Mouse (Mus musculus) stomach, postnatal 0 days (tissue): ENCODE results near the gene Gm6268. TPM values are rescaled to one million over a fixed set of nuclear protein-coding genes. Genes with fewer than 3 reads are reported as not detected.

Experiments
- ATAC-seq: fragments of 200-750 bp; cut with Nextera tagmentation; 2 replicates; pipeline ENCODE4 v1.8.0; 2017; ENCODE audit not compliant: low FRiP score, low TSS enrichment
- DNase-seq: peaks from one replicate; pipeline ENCODE4 v3.0.0-alpha.2; 2016; ENCODE audit warnings: low spot score
- H3K27ac ChIP-seq: fragments of 300-500 bp; sonication (generic); replicated peaks from 2 replicates; pipeline ENCODE4 v1.5.1; 2014; ENCODE audit warnings: mild to moderate bottlenecking, control low read depth
- H3K27me3 ChIP-seq: fragments of 300-500 bp; sonication (generic); 2 replicates; pipeline ENCODE4 v1.6.1; 2014; ENCODE audit warnings: low read length; ENCODE audit not compliant: control insufficient read depth, insufficient read depth
- H3K36me3 ChIP-seq: fragments of 300-500 bp; sonication (generic); 2 replicates; pipeline ENCODE4 v1.6.1; 2014; ENCODE audit warnings: low read length, mixed read lengths; ENCODE audit not compliant: control insufficient read depth, insufficient read depth
- H3K4me1 ChIP-seq: fragments of 300-500 bp; sonication (generic); replicated peaks from 2 replicates; pipeline ENCODE4 v1.6.1; 2014; ENCODE audit warnings: antibody characterized with exemption; ENCODE audit not compliant: control insufficient read depth, insufficient read depth
- H3K4me2 ChIP-seq: fragments of 300-500 bp; sonication (generic); replicated peaks from 2 replicates; pipeline ENCODE4 v1.6.1; 2014; ENCODE audit warnings: low read depth, mild to moderate bottlenecking, control low read depth, moderate library complexity
- H3K4me3 ChIP-seq: fragments of 300-500 bp; sonication (generic); 2 replicates; pipeline ENCODE4 v1.5.1; 2014; ENCODE audit warnings: low read depth, low read length, control low read depth
- H3K9ac ChIP-seq: fragments of 300-500 bp; sonication (generic); 2 replicates; pipeline ENCODE4 v1.6.1; 2014; ENCODE audit warnings: mild to moderate bottlenecking, low read length, control low read depth, mixed read lengths
- H3K9me3 ChIP-seq: fragments of 300-500 bp; sonication (generic); 2 replicates; pipeline ENCODE4 v1.6.1; 2016; ENCODE audit warnings: low read length; ENCODE audit not compliant: control insufficient read depth
- CTCF ChIP-seq: IDR thresholded peaks from 2 replicates; pipeline ENCODE4 v1.5.1; 2016; ENCODE audit warnings: antibody characterized with exemption, low read depth, mild to moderate bottlenecking, moderate library complexity
- EP300 ChIP-seq: optimal IDR thresholded peaks from 2 replicates; pipeline ENCODE3; 2016; ENCODE audit warnings: antibody characterized with exemption
- WGBS: fragments of 180-500 bp; shearing (Covaris S2); extraction: QIAGEN DNeasy Blood & Tissue Kit; methylation state at CpG from one replicate; pipeline ENCODE4 v1.1.7; 2014; 5-methylcytosine and 5-hydroxymethylcytosine counted together
- polyA plus RNA-seq: library from polyadenylated mRNA; unstranded; fragments of >200 nt; fragmentation: Nextera tagmentation; extraction: Ambion mirVana; gene quantifications from 2 replicates; pipeline ENCODE4 v1.2.1, GENCODE M21; 2015

Gm6268 gene
- not detected in 2 replicates for polyA plus RNA-seq

- ATAC-seq (no peak), DNase-seq (no peak)
- Histone ChIP-seq H3K4me1 (no peaks in the 10 kb centered on the region), H3K4me2 (no peak within 1 kb of the TSS), H3K27me3 (no peaks in the 10 kb centered on the region), H3K9ac (no peak within 1 kb of the TSS), H3K27ac (no peak within 1 kb of the TSS), H3K9me3 (no peaks in the 10 kb centered on the region), H3K4me3 (no peak within 1 kb of the TSS), H3K36me3 (no peaks in the 10 kb centered on the region)
- WGBS: 90% methylated on average over 13 of the region's 13 CpGs
- no peak for TF ChIP-seq CTCF
- no peak for TF ChIP-seq EP300
Observed at GRCm38 (mm10) chrX:36400980-36401379, at the start of gene Gm6268. Gene Gm6268 (plus strand): TSS chrX:36401280.

DNA sequence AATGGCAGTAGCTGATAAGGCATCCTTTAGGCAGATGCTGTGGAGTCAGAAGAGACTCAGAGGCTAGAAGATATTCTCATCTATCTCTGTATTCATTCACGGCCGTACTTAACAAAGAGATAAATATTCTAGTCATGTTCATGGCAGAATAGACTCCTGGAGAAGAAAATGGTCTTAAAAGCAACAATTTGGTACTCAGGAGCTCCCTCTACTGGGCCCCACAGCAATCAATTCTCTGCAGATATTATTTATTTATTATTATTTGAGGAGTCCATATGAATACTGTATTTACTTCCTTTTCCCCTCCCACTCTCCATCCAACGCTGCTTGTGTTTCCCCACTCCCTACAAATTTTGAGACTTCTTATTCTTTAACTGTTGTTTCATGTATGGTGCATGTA is 48.6 kb upstream of the Gm6268 start:
- H3K4me3 ChIP-seq: no peak overlapping the region
- no peaks in the 10 kb centered on the region for H3K4me1 ChIP-seq
- WGBS: 45% methylated on average over 3 of the region's 3 CpGs
- H3K27ac ChIP-seq: no peak overlapping the region
- H3K9ac ChIP-seq: no peak overlapping the region
- no peak for TF ChIP-seq EP300
- TF ChIP-seq CTCF: peak; percentile 60
- H3K9me3 ChIP-seq: no peaks in the 10 kb centered on the region
- ATAC-seq (no peak), DNase-seq (peak; percentile 15)
- no peak overlapping the region for H3K4me2 ChIP-seq
- H3K36me3 ChIP-seq: no peaks in the 10 kb centered on the region
- H3K27me3 ChIP-seq: no peaks in the 10 kb centered on the region

DNA sequence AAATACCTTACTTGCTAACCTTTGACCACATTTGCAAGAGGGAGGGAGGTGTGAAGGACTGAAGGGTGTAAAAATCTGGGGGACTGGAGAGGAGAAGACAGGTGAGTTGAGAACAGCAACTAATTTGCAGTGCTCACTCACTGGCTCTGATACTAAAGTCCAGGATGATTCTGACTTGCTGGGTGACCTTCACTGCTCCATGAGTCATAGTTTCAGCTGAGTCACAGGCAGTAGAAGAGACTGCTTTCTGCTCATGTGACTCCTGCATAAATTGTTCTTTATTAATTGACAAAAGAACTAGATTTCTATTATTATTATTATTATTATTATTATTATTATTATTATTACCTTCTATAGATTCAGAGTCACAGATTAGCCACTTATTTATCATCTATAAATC is 15.7 kb upstream of the Gm6268 start:
- ATAC-seq: peak; percentile 67; the same call in 1 of the 2 replicates

DNA sequence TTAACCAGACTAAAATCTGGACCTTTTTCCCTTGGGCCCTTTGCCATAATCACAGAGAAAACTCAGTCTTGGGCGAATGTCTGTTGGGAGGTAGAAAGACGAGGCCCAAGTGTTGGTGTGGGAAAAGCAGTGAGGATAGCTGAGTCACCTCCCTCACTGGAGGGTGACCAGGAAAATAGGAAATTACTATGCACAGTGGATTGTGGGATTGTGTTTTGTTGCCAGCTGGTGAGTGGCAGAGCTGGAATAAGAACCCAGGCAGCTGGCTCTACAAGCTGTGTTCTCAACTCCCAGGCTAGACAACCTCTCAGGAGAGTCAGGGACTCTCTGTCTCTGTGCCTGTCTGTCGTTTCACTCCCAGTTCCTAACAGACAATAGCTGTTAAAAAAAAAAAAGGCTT is 11.1 kb upstream of the Gm6268 start:
- no peak for ATAC-seq
- no peak overlapping the region for H3K4me3 ChIP-seq
- no peaks in the 10 kb centered on the region for H3K9me3 ChIP-seq
- TF ChIP-seq CTCF (no peak), EP300 (no peak)
- 38% methylated on average over 3 of the region's 3 CpGs for whole genome bisulfite sequencing
- no peaks in the 10 kb centered on the region for H3K27me3 ChIP-seq
- no peak overlapping the region for H3K9ac ChIP-seq
- H3K4me2 ChIP-seq: no peak overlapping the region
- DNase-seq: no peak
- H3K4me1 ChIP-seq: no peaks in the 10 kb centered on the region
- H3K27ac ChIP-seq: no peak overlapping the region
- no peaks in the 10 kb centered on the region for H3K36me3 ChIP-seq

More for the DNA sequence above, 15.7 kb upstream of the Gm6268 start:
- Histone ChIP-seq H3K4me3 (no peak overlapping the region), H3K9me3 (no peaks in the 10 kb centered on the region), H3K27me3 (no peaks in the 10 kb centered on the region), H3K36me3 (no peaks in the 10 kb centered on the region), H3K27ac (no peak overlapping the region), H3K4me1 (no peaks in the 10 kb centered on the region), H3K9ac (no peak overlapping the region), H3K4me2 (no peak overlapping the region)
- peak; percentile 18 for DNase-seq
- no peak for TF ChIP-seq EP300
- TF ChIP-seq CTCF: no peak

DNA sequence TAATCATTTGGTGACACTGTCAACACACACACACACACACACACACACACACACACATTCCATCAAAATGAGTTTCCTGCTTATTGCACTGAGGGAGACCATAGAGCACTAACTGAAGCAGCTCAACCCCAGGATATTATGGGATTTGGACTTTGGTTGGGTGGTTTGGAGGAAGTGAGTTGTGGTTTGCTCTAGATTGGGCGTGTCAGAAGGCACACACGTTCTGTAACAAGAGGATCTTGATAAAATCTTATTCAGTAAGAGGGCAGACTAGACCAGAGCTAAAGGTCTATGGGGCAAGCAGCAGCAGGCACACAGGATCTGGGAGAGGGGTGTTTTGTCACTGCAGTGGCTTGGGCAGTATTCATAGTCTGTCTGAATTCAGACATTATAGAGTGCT is 10.6 kb upstream of the Gm6268 start:
- ATAC-seq: peak; percentile 92
- H3K4me3 ChIP-seq: no peak overlapping the region
- DNase-seq: peak; percentile 17
- H3K9me3 ChIP-seq: no peaks in the 10 kb centered on the region
- H3K4me1 ChIP-seq: no peaks in the 10 kb centered on the region
- TF ChIP-seq EP300 (no peak), CTCF (no peak)
- WGBS: 51% methylated on average over 2 of the region's 2 CpGs
- no peaks in the 10 kb centered on the region for H3K36me3 ChIP-seq
- no peaks in the 10 kb centered on the region for H3K27me3 ChIP-seq
- no peak overlapping the region for H3K27ac ChIP-seq
- H3K9ac ChIP-seq: no peak overlapping the region
- no peak overlapping the region for H3K4me2 ChIP-seq

DNA sequence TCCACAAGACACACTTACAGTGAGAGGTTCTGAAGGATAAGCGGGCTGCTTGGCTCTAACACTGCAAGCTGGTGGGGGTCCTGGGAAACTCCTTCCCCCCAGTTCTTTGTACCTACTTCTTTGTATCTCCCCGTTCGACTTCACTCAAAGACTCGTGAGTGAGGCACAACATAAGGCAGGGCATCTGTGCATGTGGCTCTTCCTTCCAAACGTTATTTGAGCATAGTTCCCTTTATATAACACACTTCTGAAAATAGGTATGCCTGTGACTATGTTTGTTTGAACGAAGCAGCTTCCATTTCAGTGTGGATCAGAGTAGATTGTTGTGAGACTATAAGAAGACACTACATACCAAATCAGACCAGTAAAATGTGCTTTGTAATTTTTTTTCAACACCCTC is 8.4 kb upstream of the Gm6268 start:
- Histone ChIP-seq H3K27me3 (no peaks in the 10 kb centered on the region), H3K4me3 (no peak overlapping the region), H3K9ac (no peak overlapping the region), H3K4me2 (no peak overlapping the region), H3K4me1 (no peaks in the 10 kb centered on the region), H3K9me3 (no peaks in the 10 kb centered on the region), H3K27ac (no peak overlapping the region), H3K36me3 (no peaks in the 10 kb centered on the region)
- ATAC-seq (no peak), DNase-seq (no peak)
- TF ChIP-seq EP300 (no peak), CTCF (no peak)
- WGBS: 72% methylated on average over 6 of the region's 6 CpGs
